Mouse (Mus musculus): ENCODE measurements around the gene Samsn1. TPM values are rescaled to one million over a fixed set of nuclear protein-coding genes. Genes with fewer than 3 reads are reported as not detected.

Samsn1 gene
- total RNA-seq, 2 experiments from 2014 or later, result 0.78 to 1.2 TPM

- no peak for DNase-seq
- intact Hi-C loops (cut with DNase I), result no loop called here
These were observed 201.1 kb downstream of the Samsn1 start for GRCm38 (mm10) chr16:75820963-75821362.

Data from heart, postnatal 36 days (tissue).